Mouse (Mus musculus): ENCODE measurements around the gene Olfr703. TPM values are rescaled to one million over a fixed set of nuclear protein-coding genes. Genes with fewer than 3 reads are reported as not detected.

Olfr703 gene
- not detected in 4 replicates for total RNA-seq (2023; ENCODE audit: inconsistent age)

DNA sequence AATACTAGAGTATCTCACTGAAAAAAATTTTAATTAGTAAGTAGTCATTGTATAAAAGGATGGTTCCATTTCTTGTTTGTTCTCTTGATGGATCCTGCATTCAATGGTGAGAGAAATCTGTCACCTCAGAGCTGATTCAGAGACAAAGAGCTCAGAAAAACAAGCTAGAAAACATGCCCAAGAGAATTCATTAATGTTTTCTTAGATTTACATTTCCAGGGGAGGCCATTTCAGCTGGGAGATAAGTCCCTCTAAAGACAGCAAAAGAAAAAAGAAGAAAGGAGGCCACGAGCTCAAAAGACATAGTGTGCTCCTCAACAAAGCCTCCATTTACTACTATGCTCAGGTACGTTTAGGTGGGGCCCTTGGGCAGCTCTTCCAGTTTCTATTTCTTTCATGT, at the start of gene Olfr703:
Gene Olfr703, plus strand, starts transcription at position 301 of the 400 bp plus-strand sequence.

DNA sequence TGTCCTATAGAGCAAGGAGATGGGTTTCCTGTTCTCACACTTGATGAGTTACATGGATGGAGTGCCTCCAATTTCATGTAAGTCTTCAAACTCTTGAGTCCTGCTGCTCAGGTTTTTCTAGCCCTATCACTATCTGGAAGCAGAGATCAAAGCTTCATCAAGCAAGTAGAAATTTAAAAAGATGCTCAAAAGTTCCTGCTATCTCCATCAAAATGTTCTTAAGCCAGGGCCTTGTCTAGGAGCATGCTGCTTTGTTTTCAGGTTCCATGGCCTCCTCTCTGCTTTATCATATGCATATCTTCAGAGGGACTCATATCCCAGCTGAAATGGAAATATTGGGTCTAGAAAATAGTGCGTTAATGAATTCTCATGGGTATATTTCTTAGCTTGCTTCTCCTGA, 34.4 kb upstream of the Olfr703 start, which contains the start of gene Olfr700:
Gene Olfr700, minus strand, starts transcription at position 101 of the 400 bp plus-strand sequence.

DNA sequence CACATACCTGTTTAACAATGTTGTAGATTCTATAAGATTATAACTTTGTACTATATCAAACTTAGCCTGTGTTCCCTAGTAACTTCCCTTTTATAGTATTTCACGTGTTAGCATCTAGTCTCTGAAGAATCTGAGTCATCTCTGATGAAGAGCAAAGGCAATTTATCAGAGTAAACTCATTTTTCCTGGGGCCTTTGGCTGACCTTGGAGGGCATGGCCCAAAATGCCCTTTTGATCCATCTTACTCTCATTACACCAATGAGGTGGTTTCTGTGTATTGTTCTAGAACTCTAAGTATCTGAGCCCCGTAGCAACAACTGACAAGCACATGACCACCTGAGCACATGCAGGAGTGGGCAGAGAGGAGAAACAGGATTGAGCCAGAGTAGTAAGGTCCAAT, 29.3 kb upstream of the Olfr703 start, which contains the start of gene Olfr701:
Gene Olfr701, plus strand, starts transcription at position 301 of the 400 bp plus-strand sequence.

DNA sequence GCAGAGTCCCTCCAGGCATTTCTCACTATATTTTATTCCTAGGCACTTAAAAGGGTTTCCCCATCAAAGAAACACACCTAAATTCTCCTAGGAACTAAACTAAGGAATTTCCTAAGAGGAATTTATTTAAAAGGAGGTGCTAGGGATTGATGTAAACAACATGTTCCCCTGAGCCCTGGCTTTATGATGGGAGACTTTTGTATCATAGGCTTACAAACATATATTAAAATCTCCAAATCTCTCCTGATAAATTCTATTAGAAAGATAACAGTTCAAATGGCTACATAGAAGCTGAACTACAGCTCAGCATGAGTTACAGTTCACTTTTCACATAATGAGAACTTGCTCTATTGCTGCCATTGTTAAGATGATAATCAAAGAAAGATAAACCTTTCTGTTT, 9.4 kb upstream of the Olfr703 start, which contains the start of gene Olfr702:
Gene Olfr702, minus strand, starts transcription at position 101 of the 400 bp plus-strand sequence.

DNA sequence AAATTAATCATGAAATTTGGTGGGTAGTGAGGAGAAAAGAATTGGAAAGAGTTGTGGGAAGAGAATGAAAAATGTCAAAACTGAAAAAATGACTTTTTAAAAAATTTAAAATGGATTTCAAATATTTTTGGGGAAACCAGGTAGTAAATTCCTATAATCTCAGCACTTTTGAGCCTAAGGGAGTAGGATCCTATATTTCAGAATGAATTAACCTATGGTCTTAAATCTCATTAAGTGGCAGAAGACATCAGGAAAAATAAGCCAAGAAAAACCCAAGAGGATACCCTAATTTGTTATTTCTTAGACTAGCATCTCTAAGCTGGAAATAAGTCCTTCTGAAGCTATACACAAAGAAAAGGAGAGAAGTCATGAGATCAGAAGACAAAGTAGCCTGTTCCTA, 19.7 kb downstream of the Olfr703 start, which contains the start of gene Olfr704:
Gene Olfr704, plus strand, starts transcription at position 301 of the 400 bp plus-strand sequence.

DNA sequence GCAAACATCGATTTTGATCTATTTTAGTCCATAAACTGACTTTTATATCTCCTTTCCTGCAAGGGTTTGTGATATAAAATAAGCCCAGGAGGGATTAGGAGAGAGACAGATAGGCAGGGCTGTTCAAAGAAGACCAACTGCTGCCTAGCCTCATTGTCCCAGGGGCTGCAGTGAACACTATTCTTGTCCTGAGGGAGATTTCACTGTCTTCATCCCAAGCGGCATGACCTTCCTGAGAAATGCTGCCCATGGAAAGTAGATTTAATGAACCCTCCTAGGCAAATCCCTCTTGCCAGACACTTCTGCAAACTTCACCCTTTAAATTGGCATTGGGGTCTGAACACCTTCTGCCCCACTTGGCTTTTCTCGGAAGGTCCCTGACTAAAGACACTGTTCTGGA, 33.6 kb downstream of the Olfr703 start, which contains the start of gene Olfr705:
Gene Olfr705, minus strand, starts transcription at position 101 of the 400 bp plus-strand sequence.

DNA sequence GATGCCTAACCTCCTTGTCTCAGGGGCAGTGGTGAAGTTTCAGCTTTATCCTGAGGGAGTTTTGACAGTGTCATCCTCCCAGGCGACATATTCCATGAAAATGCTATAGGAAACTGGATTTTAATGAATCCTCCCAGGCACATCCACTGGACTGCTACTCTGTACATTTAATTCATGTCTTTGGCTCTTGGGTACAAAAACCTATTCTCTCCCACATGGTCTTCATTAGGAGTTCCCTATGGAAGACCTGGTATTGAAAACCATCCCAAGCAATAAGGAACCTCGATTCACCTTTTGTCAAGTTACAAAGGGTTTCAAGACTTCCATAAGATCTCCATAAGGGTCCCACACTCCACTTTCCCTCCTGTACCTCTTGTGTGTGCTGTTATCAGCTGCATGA, 44.9 kb downstream of the Olfr703 start, which contains the start of gene Olfr706:
Gene Olfr706, minus strand, starts transcription at position 101 of the 400 bp plus-strand sequence.

Other genes starting within 250 kb of the Olfr703 start
- gene Olfr693, start 162.8 kb upstream of the Olfr703 start, total RNA-seq (2023; ENCODE audit: inconsistent age), result not detected in 4 replicates
- not detected in 4 replicates for gene Olfr694, start 151.5 kb upstream of the Olfr703 start, total RNA-seq (2023; ENCODE audit: inconsistent age)
- not detected in 4 replicates for gene Olfr695, start 127.0 kb upstream of the Olfr703 start, total RNA-seq (2023; ENCODE audit: inconsistent age)
- not detected in 4 replicates for gene Olfr697, start 100.9 kb upstream of the Olfr703 start, total RNA-seq (2023; ENCODE audit: inconsistent age)
- not detected in 4 replicates for gene Olfr698, start 88.0 kb upstream of the Olfr703 start, total RNA-seq (2023; ENCODE audit: inconsistent age)
- not detected in 4 replicates for gene Olfr699, start 50.2 kb upstream of the Olfr703 start, total RNA-seq (2023; ENCODE audit: inconsistent age)
- gene Olfr700, start 34.5 kb upstream of the Olfr703 start, total RNA-seq (2023; ENCODE audit: inconsistent age), result not detected in 4 replicates
- gene Olfr701, start 29.2 kb upstream of the Olfr703 start, total RNA-seq (2023; ENCODE audit: inconsistent age), result not detected in 4 replicates
- gene Olfr702, start 9.5 kb upstream of the Olfr703 start, total RNA-seq (2023; ENCODE audit: inconsistent age), result not detected in 4 replicates
- not detected in 4 replicates for gene Olfr704, start 19.8 kb downstream of the Olfr703 start, total RNA-seq (2023; ENCODE audit: inconsistent age)
- not detected in 4 replicates for gene Olfr705, start 33.5 kb downstream of the Olfr703 start, total RNA-seq (2023; ENCODE audit: inconsistent age)
- gene Olfr706, start 44.8 kb downstream of the Olfr703 start, total RNA-seq (2023; ENCODE audit: inconsistent age), result not detected in 4 replicates
- gene Olfr707, start 57.9 kb downstream of the Olfr703 start, total RNA-seq (2023; ENCODE audit: inconsistent age), result not detected in 4 replicates
- gene Olfr1532-ps1, start 64.6 kb downstream of the Olfr703 start, total RNA-seq (2023; ENCODE audit: inconsistent age), result not detected in 4 replicates
- 0.12 TPM in 1 of 4 replicates, not detected in the others for gene Olfr709-ps1, start 88.9 kb downstream of the Olfr703 start, total RNA-seq (2023; ENCODE audit: inconsistent age)
- not detected in 4 replicates for gene Olfr710, start 105.0 kb downstream of the Olfr703 start, total RNA-seq (2023; ENCODE audit: inconsistent age)
- gene Olfr6, start 120.6 kb downstream of the Olfr703 start, total RNA-seq (2023; ENCODE audit: inconsistent age), result not detected in 4 replicates
- not detected in 4 replicates for gene Olfr711, start 132.1 kb downstream of the Olfr703 start, total RNA-seq (2023; ENCODE audit: inconsistent age)
- gene Olfr2, start 162.7 kb downstream of the Olfr703 start, total RNA-seq (2023; ENCODE audit: inconsistent age), result not detected in 4 replicates
- not detected in 4 replicates for gene Olfr713, start 187.8 kb downstream of the Olfr703 start, total RNA-seq (2023; ENCODE audit: inconsistent age)
- gene Olfr714, start 227.6 kb downstream of the Olfr703 start, total RNA-seq (2023; ENCODE audit: inconsistent age), result not detected in 4 replicates
- not detected in 4 replicates for gene Olfr17, start 249.9 kb downstream of the Olfr703 start, total RNA-seq (2023; ENCODE audit: inconsistent age)